Mouse (Mus musculus) intestine, embryonic 14.5 days (tissue): Measurements from ENCODE around the gene Samd4b. TPM values are rescaled to one million over a fixed set of nuclear protein-coding genes. Genes with fewer than 3 reads are reported as not detected.
A peak's percentile ranks its signal among the peaks of the same experiment; 100 is the strongest.

Source experiments
- ATAC-seq: fragments of 200-750 bp; cut with Nextera tagmentation; replicated peaks from 2 replicates; pipeline ENCODE4 v1.8.0; 2017; ENCODE audit warnings: low read depth, moderate number of reproducible peaks, moderate TSS enrichment, moderate library complexity; ENCODE audit not compliant: low FRiP score, low TSS enrichment
- DNase-seq: peaks from one replicate; pipeline ENCODE4 v3.0.0-alpha.2; 2018; ENCODE audit warnings: low spot score
- H3K27ac ChIP-seq: fragments of 300-500 bp; sonication (generic); 2 replicates; pipeline ENCODE4 v1.5.1; 2014; ENCODE audit warnings: low read depth, mild to moderate bottlenecking, control low read depth
- H3K27me3 ChIP-seq: fragments of 300-500 bp; sonication (generic); replicated peaks from 2 replicates; pipeline ENCODE4 v1.6.1; 2014; ENCODE audit warnings: low read length, control low read depth; ENCODE audit not compliant: control insufficient read depth, insufficient read depth
- H3K36me3 ChIP-seq: fragments of 300-500 bp; sonication (generic); 2 replicates; pipeline ENCODE4 v1.6.1; 2014; ENCODE audit warnings: low read length, control low read depth; ENCODE audit not compliant: control insufficient read depth, insufficient read depth
- H3K4me1 ChIP-seq: fragments of 300-500 bp; sonication (generic); replicated peaks from 2 replicates; pipeline ENCODE4 v1.6.1; 2014; ENCODE audit warnings: low read length, control low read depth, mixed read lengths; ENCODE audit not compliant: control insufficient read depth, insufficient read depth
- H3K4me2 ChIP-seq: fragments of 300-500 bp; sonication (generic); 2 replicates; pipeline ENCODE4 v1.6.1; 2014; ENCODE audit warnings: low read length
- H3K4me3 ChIP-seq: fragments of 300-500 bp; sonication (generic); 2 replicates; pipeline ENCODE4 v1.5.1; 2014; ENCODE audit warnings: low read depth, low read length, control low read depth, mixed read lengths
- H3K9ac ChIP-seq: fragments of 300-500 bp; sonication (generic); 2 replicates; pipeline ENCODE4 v1.6.1; 2014; ENCODE audit warnings: mild to moderate bottlenecking, low read length
- H3K9me3 ChIP-seq: fragments of 300-500 bp; sonication (generic); 2 replicates; pipeline ENCODE4 v1.6.1; 2016; ENCODE audit warnings: low read length, control low read depth; ENCODE audit not compliant: control insufficient read depth
- WGBS: fragments of 180-500 bp; shearing (Covaris S2); extraction: QIAGEN DNeasy Blood & Tissue Kit; methylation state at CpG from one replicate; pipeline ENCODE4 v1.1.7; 2014; 5-methylcytosine and 5-hydroxymethylcytosine counted together
- polyA plus RNA-seq: library from polyadenylated mRNA; unstranded; fragments of >200 nt; fragmentation: Nextera tagmentation; extraction: Ambion mirVana; gene quantifications from 2 replicates; pipeline ENCODE4 v1.2.1, GENCODE M21; 2014

The Samd4b gene
- 26.7 and 27.7 TPM in 2 replicates for polyA plus RNA-seq

DNA sequence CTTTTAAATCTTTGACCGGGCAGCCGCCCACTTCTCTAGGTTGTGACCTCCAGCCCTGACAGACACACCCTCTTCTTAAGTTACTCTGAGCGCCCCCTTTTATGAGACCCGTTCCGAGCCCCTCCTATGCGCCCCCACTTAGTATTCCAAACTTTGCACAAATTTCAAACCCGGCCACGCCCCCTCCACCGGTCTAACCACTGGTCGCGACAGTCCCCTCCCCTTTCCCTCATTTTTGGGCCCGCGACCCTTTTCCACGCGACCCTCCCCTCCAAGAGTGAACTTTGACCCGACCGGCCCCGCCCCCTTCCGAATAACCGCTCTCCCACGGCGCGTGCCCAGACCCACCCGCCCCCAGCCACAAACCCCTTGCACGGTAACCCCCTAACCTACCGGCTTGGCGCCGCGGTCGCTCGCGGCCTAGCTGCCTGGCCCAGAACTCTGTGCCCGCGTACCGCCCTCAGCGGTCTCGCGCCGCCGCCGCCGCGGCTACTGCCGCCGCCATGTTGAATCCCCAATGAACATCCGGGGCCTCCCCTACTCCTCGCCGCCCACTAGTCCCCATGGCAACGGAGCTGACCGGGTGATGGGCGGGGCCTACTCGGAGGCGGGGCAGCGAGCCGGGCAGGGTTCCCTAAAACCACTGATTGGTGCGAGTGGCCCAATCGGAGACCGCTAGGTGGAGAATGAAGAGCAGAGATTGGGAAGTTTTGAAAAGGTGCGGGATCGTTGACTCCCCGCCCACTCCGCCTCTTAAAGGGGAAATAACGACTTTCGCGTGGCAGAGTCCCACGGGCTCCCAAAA is at the start of gene Samd4b, which contains the start of gene Pak4:
Samd4b (minus strand) TSS at position 503 of the 805 bp plus-strand sequence.
Pak4 (minus strand) TSS at position 544 of the 805 bp plus-strand sequence.
- Histone ChIP-seq H3K27me3 (no peaks in the 10 kb centered on the region), H3K9ac (peak within 1 kb of the TSS; percentile 66), H3K4me3 (peak within 1 kb of the TSS; percentile 64), H3K4me2 (peak within 1 kb of the TSS; percentile 78), H3K27ac (peak within 1 kb of the TSS; percentile 86), H3K9me3 (no peaks in the 10 kb centered on the region), H3K4me1 (peaks cover 40% of the 10 kb centered on the region), H3K36me3 (peaks cover 5% of the 10 kb centered on the region; the same call in 1 of the 2 replicates)
- WGBS, result under 1% methylated on average over 66 of the region's 66 CpGs
- peak; percentile 99 for DNase-seq
- ATAC-seq, result peak; percentile 89

GRCm38 (mm10) chr7:28647016-28647415 is 49.1 kb upstream of the Samd4b start:
- 42% methylated on average over 7 of the region's 7 CpGs for WGBS
- H3K4me1 ChIP-seq, result no peaks in the 10 kb centered on the region
- no peaks in the 10 kb centered on the region for H3K36me3 ChIP-seq
- no peaks in the 10 kb centered on the region for H3K9me3 ChIP-seq
- no peak for ATAC-seq
- no peak overlapping the region for H3K4me2 ChIP-seq
- no peak overlapping the region for H3K9ac ChIP-seq
- H3K4me3 ChIP-seq, result no peak overlapping the region
- H3K27me3 ChIP-seq, result no peaks in the 10 kb centered on the region
- no peak for DNase-seq
- H3K27ac ChIP-seq, result no peak overlapping the region

- H3K9ac ChIP-seq, result no peak overlapping the region
- no peak overlapping the region for H3K4me2 ChIP-seq
- 92% methylated on average over 2 of the region's 2 CpGs for WGBS
- no peaks in the 10 kb centered on the region for H3K4me1 ChIP-seq
- ATAC-seq (no peak), DNase-seq (no peak)
- H3K4me3 ChIP-seq, result no peak overlapping the region
- no peaks in the 10 kb centered on the region for H3K36me3 ChIP-seq
- H3K27ac ChIP-seq, result no peak overlapping the region
- no peaks in the 10 kb centered on the region for H3K27me3 ChIP-seq
- no peaks in the 10 kb centered on the region for H3K9me3 ChIP-seq
Observed at GRCm38 (mm10) chr7:28645947-28646475, 48.1 kb upstream of the Samd4b start.

GRCm38 (mm10) chr7:28645366-28645765 is 47.4 kb upstream of the Samd4b start:
- H3K9me3 ChIP-seq, result no peaks in the 10 kb centered on the region
- no peaks in the 10 kb centered on the region for H3K4me1 ChIP-seq
- no peak overlapping the region for H3K4me2 ChIP-seq
- no peak overlapping the region for H3K9ac ChIP-seq
- no peak overlapping the region for H3K27ac ChIP-seq
- no peaks in the 10 kb centered on the region for H3K36me3 ChIP-seq
- no peak for ATAC-seq
- H3K27me3 ChIP-seq, result no peaks in the 10 kb centered on the region
- no peak for DNase-seq
- no peak overlapping the region for H3K4me3 ChIP-seq
- WGBS, result 70% methylated on average over 6 of the region's 6 CpGs

- no peak for DNase-seq
- WGBS, result 56% methylated on average over 8 of the region's 8 CpGs
- H3K27me3 ChIP-seq, result no peaks in the 10 kb centered on the region
Observed at GRCm38 (mm10) chr7:28641546-28641945, 43.6 kb upstream of the Samd4b start.

DNA sequence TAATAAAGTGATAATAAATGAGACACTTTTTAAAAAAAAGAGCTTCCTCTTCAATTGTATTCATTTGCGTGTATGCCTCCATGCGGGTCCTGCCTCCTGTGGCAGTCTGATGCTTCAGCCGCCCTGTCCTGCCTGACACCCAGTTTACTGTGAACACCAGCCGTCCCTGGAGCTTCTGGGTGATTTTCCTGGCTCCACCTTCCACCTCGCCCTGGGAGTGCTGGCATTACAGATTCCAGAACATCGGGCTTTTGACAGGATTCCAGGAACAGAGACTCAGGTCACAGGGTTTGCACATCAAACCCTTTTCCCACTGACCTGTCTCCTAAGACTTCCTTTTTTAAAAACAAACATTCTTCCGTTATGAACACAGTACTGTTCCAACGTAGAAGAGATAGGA is 39.6 kb upstream of the Samd4b start:
- WGBS, result 6% methylated on average over 8 of the region's 8 CpGs
- no peak overlapping the region for H3K4me2 ChIP-seq
- H3K9ac ChIP-seq, result no peak overlapping the region
- DNase-seq (no peak), ATAC-seq (no peak)
- H3K4me1 ChIP-seq, result no peaks in the 10 kb centered on the region
- peaks cover 4% of the 10 kb centered on the region; the same call in 1 of the 2 replicates for H3K27me3 ChIP-seq
- no peaks in the 10 kb centered on the region for H3K9me3 ChIP-seq
- no peak overlapping the region for H3K4me3 ChIP-seq
- H3K27ac ChIP-seq, result no peak overlapping the region
- no peaks in the 10 kb centered on the region for H3K36me3 ChIP-seq

More at GRCm38 (mm10) chr7:28641546-28641945, 43.6 kb upstream of the Samd4b start:
- no peak overlapping the region for H3K27ac ChIP-seq
- ATAC-seq, result no peak
- H3K4me3 ChIP-seq, result no peak overlapping the region
- H3K9ac ChIP-seq, result no peak overlapping the region
- no peaks in the 10 kb centered on the region for H3K36me3 ChIP-seq
- H3K9me3 ChIP-seq, result no peaks in the 10 kb centered on the region
- H3K4me1 ChIP-seq, result no peaks in the 10 kb centered on the region
- no peak overlapping the region for H3K4me2 ChIP-seq

DNA sequence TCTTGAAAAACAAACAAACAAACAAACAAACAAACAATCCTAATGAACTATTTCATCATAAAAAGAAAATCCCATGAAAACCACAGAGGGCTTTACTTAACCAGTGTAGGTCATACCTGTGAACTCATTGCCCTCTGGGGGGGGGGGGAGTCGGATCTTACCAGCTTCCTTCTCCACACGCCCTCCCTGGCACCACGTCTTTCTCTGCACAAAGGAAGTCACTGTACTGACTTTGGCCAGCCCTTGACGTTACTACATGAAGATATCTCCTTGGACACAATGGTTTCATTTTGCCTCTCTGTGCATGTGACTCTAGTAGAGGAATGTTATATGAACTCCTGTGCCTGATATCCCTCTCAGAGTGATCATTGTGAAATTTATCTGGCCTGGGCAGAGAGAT is 36.2 kb upstream of the Samd4b start:
- Histone ChIP-seq H3K4me1 (no peaks in the 10 kb centered on the region), H3K27me3 (peaks cover 34% of the 10 kb centered on the region), H3K9ac (no peak overlapping the region), H3K36me3 (no peaks in the 10 kb centered on the region), H3K4me3 (no peak overlapping the region), H3K27ac (no peak overlapping the region), H3K4me2 (no peak overlapping the region), H3K9me3 (no peaks in the 10 kb centered on the region)
- ATAC-seq, result no peak
- DNase-seq, result no peak
- WGBS, result 68% methylated on average over 4 of the region's 4 CpGs

- peak within 1 kb of the TSS; percentile 43 for H3K4me2 ChIP-seq
- DNase-seq, result no peak
- 0 out of 2 replicates have a peak within 1 kb of the TSS, but pooled peaks have one; percentile 8 for H3K4me3 ChIP-seq
- H3K27me3 ChIP-seq, result peaks cover 43% of the 10 kb centered on the region
- no peak for ATAC-seq
- no peak within 1 kb of the TSS for H3K27ac ChIP-seq
- no peaks in the 10 kb centered on the region for H3K9me3 ChIP-seq
- 26% methylated on average over 10 of the region's 10 CpGs for WGBS
- no peaks in the 10 kb centered on the region for H3K4me1 ChIP-seq
- H3K36me3 ChIP-seq, result no peaks in the 10 kb centered on the region
- no peak within 1 kb of the TSS for H3K9ac ChIP-seq
Observed at GRCm38 (mm10) chr7:28631073-28631472, 33.1 kb upstream of the Samd4b start, which contains the start of gene Acp7. Acp7 (minus strand) TSS chr7:28631332.
